Comparison of ENCODE assay signal across 8 mouse cellular contexts in genomic region chr9:120011533-120011932, GRCm38 (mm10). TPM values are rescaled to one million over a fixed set of nuclear protein-coding genes. Genes with fewer than 3 reads are reported as not detected.
DNase-seq lines count a peak whose midpoint lies in the region; ATAC-seq and TF ChIP-seq lines count a peak whose summit lies in the region.

No protein-coding gene starts in this region.

- H3K9me3 ChIP-seq in G1E (replicated peaks), result peaks cover 7% of the 10 kb centered on the region
- H3K9me3 ChIP-seq in forebrain, embryonic 15.5 days, result no peaks in the 10 kb centered on the region
- H3K9me3 ChIP-seq in lung, postnatal 0 days (ENCODE audit: low read length), result no peaks in the 10 kb centered on the region

- no peak for DNase-seq in G1E (ENCODE audit: low spot score)
- peak; percentile 64 for DNase-seq in c-Kit-positive CD71-negative TER-119-negative erythroid progenitor cells, embryonic 14.5 days (ENCODE audit: low read depth)
- DNase-seq in heart, postnatal 4 days, result peak; percentile 84
- peak; percentile 75 to 79 for DNase-seq in layer of hippocampus, postnatal 10 days (ENCODE audit: low spot score in 2 of 2)
- DNase-seq in lung, postnatal 0 days (ENCODE audit: low spot score), result peak; percentile 97
- peak; percentile 47 for DNase-seq in retina, adult 2 months (ENCODE audit: low read depth, low spot score)
- DNase-seq in thymus, postnatal 4 days, result peak; percentile 78

- H3K27ac ChIP-seq in forebrain, embryonic 15.5 days (replicated peaks), result peak overlapping the region; percentile 90
- peak overlapping the region; percentile 82 for H3K27ac ChIP-seq in lung, postnatal 0 days (ENCODE audit: low read length)

- H3K4me1 ChIP-seq in G1E (ENCODE audit: insufficient read depth, low read depth, low read length), result peaks cover 13% of the 10 kb centered on the region
- peaks cover 11% of the 10 kb centered on the region for H3K4me1 ChIP-seq in forebrain, embryonic 15.5 days
- H3K4me1 ChIP-seq in lung, postnatal 0 days (ENCODE audit: insufficient read depth, low read depth, low read length), result no peaks in the 10 kb centered on the region; the same call in 1 of the 2 replicates

- TF ChIP-seq EP300 in lung, postnatal 0 days (IDR thresholded peaks at IDR 0.05), result peak; percentile 88; the same call in 1 of the 2 replicates

- H3K27me3 ChIP-seq in G1E (ENCODE audit: insufficient read depth, low read length), result peaks cover 48% of the 10 kb centered on the region
- no peaks in the 10 kb centered on the region for H3K27me3 ChIP-seq in forebrain, embryonic 15.5 days
- no peaks in the 10 kb centered on the region for H3K27me3 ChIP-seq in lung, postnatal 0 days (replicated peaks; ENCODE audit: insufficient read depth, low read length)

- peak overlapping the region; percentile 66; the same call in 1 of the 2 replicates for H3K4me3 ChIP-seq in G1E (ENCODE audit: low read depth, low read length)
- peak overlapping the region; percentile 45 for H3K4me3 ChIP-seq in forebrain, embryonic 15.5 days
- peak overlapping the region; percentile 31 for H3K4me3 ChIP-seq in lung, postnatal 0 days (ENCODE audit: low read depth, low read length)

- 2% methylated on average over 10 of the region's 10 CpGs for WGBS in forebrain, embryonic 15.5 days
- under 1% methylated on average over 10 of the region's 10 CpGs for WGBS in lung, postnatal 0 days

- no peaks in the 10 kb centered on the region for H3K36me3 ChIP-seq in G1E (replicated peaks)
- no peaks in the 10 kb centered on the region for H3K36me3 ChIP-seq in forebrain, embryonic 15.5 days
- H3K36me3 ChIP-seq in lung, postnatal 0 days (ENCODE audit: insufficient read depth, low read length), result no peaks in the 10 kb centered on the region

- peak overlapping the region; percentile 37 for H3K9ac ChIP-seq in forebrain, embryonic 15.5 days (replicated peaks)
- H3K9ac ChIP-seq in lung, postnatal 0 days (replicated peaks; ENCODE audit: low read depth), result no peak overlapping the region

- ATAC-seq in G1E (ENCODE audit: extremely low read depth, insufficient number of reproducible peaks, low FRiP score, poor library complexity, severe bottlenecking), result no peak
- peak; percentile 77 for ATAC-seq in forebrain, embryonic 15.5 days (replicated peaks)
- peak; percentile 78 for ATAC-seq in lung, postnatal 0 days

- H3K4me2 ChIP-seq in forebrain, embryonic 15.5 days (replicated peaks), result peak overlapping the region; percentile 75
- peak overlapping the region; percentile 70 for H3K4me2 ChIP-seq in lung, postnatal 0 days (replicated peaks; ENCODE audit: low read depth, low read length)

- no peak for TF ChIP-seq CTCF in G1E (IDR thresholded peaks at IDR 0.05; ENCODE audit: low read depth, low read length)
- peak; percentile 77 for TF ChIP-seq CTCF in lung, postnatal 0 days (IDR thresholded peaks at IDR 0.05)

RNA-seq across cellular contexts. Expression of gene Xirp1, which starts 11.9 kb away (rescaled TPM):
- not detected in 2 replicates for total RNA-seq in G1E (2014; fragmentation: Nextera tagmentation)
- total RNA-seq in G1E (2017), result 0.05 and 0.06 TPM in 2 replicates
- not detected in 2 replicates for polyA plus RNA-seq in G1E (2012)
- polyA plus RNA-seq in forebrain, embryonic 15.5 days (2015; fragmentation: Nextera tagmentation; extraction: Ambion mirVana), result not detected in 2 replicates
- total RNA-seq in heart, postnatal 4 days (2021), result 100 to 1,000 TPM; 162 to 169 TPM
- total RNA-seq in layer of hippocampus, postnatal 10 days (2021), result under 1 TPM; 0.07 to 0.09 TPM
- 0.21 and 0.35 TPM in 2 replicates for polyA plus RNA-seq in lung, postnatal 0 days (2015; fragmentation: Nextera tagmentation; extraction: Ambion mirVana)

RNA-seq across cellular contexts. Expression of gene Csrnp1, which starts 27.1 kb away (rescaled TPM):
- 17.0 and 26.5 TPM in 2 replicates for total RNA-seq in G1E (2014; fragmentation: Nextera tagmentation)
- total RNA-seq in G1E (2017), result 17.3 and 19.9 TPM in 2 replicates
- 35.0 and 44.1 TPM in 2 replicates for polyA plus RNA-seq in G1E (2012)
- 1.6 and 2.0 TPM in 2 replicates for polyA plus RNA-seq in forebrain, embryonic 15.5 days (2015; fragmentation: Nextera tagmentation; extraction: Ambion mirVana)
- total RNA-seq in heart, postnatal 4 days (2021), result 10 to 100 TPM; 17.4 to 17.7 TPM
- 10 to 100 TPM in 1 of 2 experiments, 1 to 10 TPM in 1; 9.9 to 10.4 TPM for total RNA-seq in layer of hippocampus, postnatal 10 days (2021)
- 9.4 and 10.5 TPM in 2 replicates for polyA plus RNA-seq in lung, postnatal 0 days (2015; fragmentation: Nextera tagmentation; extraction: Ambion mirVana)

RNA-seq across cellular contexts. Expression of gene Cx3cr1, which starts 58.1 kb away (rescaled TPM):
- total RNA-seq in G1E (2014; fragmentation: Nextera tagmentation) (not detected in 2 replicates), G1E (2017) (0.22 TPM in 1 of 2 replicates, not detected in the other)
- polyA plus RNA-seq in G1E (2012), result not detected in 2 replicates
- polyA plus RNA-seq in forebrain, embryonic 15.5 days (2015; fragmentation: Nextera tagmentation; extraction: Ambion mirVana), result 6.6 and 6.9 TPM in 2 replicates
- total RNA-seq in heart, postnatal 4 days (2021), result 1 to 10 TPM; 4.8 to 6.5 TPM
- 10 to 100 TPM; 28.3 to 31.6 TPM for total RNA-seq in layer of hippocampus, postnatal 10 days (2021)
- 8.0 and 9.3 TPM in 2 replicates for polyA plus RNA-seq in lung, postnatal 0 days (2015; fragmentation: Nextera tagmentation; extraction: Ambion mirVana)

Comparison
In these comparisons a context has a peak if more than half of its experiments do, and no peak if none do; other contexts are left out.
1. RNA of gene Xirp1, which starts 11.9 kb away (total RNA-seq): 162 to 169 TPM in heart, postnatal 4 days; 0.07 to 0.09 TPM in layer of hippocampus, postnatal 10 days and 0.05 to 0.06 TPM in G1E; every median in the first group is over 100 times any median in the second.
2. RNA of gene Cx3cr1, which starts 58.1 kb away (total RNA-seq): 28.3 to 31.6 TPM in layer of hippocampus, postnatal 10 days and 4.8 to 6.5 TPM in heart, postnatal 4 days; 0.22 TPM in G1E; every median in the first group is over 4 times any median in the second.
3. Peak in every context shown above with its lines, with median percentiles within 50 percentile points of each other: H3K4me3 ChIP-seq.